Mouse (Mus musculus) midbrain, embryonic 14.5 days (tissue): ENCODE results near the gene B3gnt8. TPM values are rescaled to one million over a fixed set of nuclear protein-coding genes. Genes with fewer than 3 reads are reported as not detected.
"Not testable (repeated sequence)": the region's sequence is repeated elsewhere in the genome, so short reads cannot be mapped to it uniquely, and the experiment has no call there.

ENCODE experiments used
- ATAC-seq: fragments of 200-750 bp; cut with Nextera tagmentation; 2 replicates; pipeline ENCODE4 v1.8.0; 2017; ENCODE audit warnings: moderate number of reproducible peaks, moderate library complexity; ENCODE audit not compliant: low FRiP score, low TSS enrichment
- DNase-seq: peaks from one replicate; pipeline ENCODE4 v3.0.0-alpha.2; 2015
- H3K27ac ChIP-seq: fragments of 300-500 bp; sonication (generic); replicated peaks from 2 replicates; pipeline ENCODE4 v1.5.1; 2014; ENCODE audit warnings: mild to moderate bottlenecking, low read depth, low read length, moderate library complexity
- H3K27me3 ChIP-seq: fragments of 300-500 bp; sonication (generic); 2 replicates; pipeline ENCODE4 v1.6.1; 2014; ENCODE audit warnings: low read length, control low read depth, mixed read lengths; ENCODE audit not compliant: control insufficient read depth, insufficient read depth
- H3K36me3 ChIP-seq: fragments of 300-500 bp; sonication (generic); 2 replicates; pipeline ENCODE4 v1.6.1; 2014; ENCODE audit warnings: low read length, control low read depth; ENCODE audit not compliant: control insufficient read depth, insufficient read depth
- H3K4me1 ChIP-seq: fragments of 300-500 bp; sonication (generic); 2 replicates; pipeline ENCODE4 v1.6.1; 2014; ENCODE audit warnings: mild to moderate bottlenecking, antibody characterized with exemption, low read length, control low read depth; ENCODE audit not compliant: control insufficient read depth, insufficient read depth
- H3K4me2 ChIP-seq: fragments of 300-500 bp; sonication (generic); 2 replicates; pipeline ENCODE4 v1.6.1; 2014; ENCODE audit warnings: mild to moderate bottlenecking, low read length, moderate library complexity
- H3K4me3 ChIP-seq: fragments of 300-500 bp; sonication (generic); replicated peaks from 2 replicates; pipeline ENCODE4 v1.5.1; 2014; ENCODE audit warnings: low read depth, low read length
- H3K9ac ChIP-seq: fragments of 300-500 bp; sonication (generic); replicated peaks from 2 replicates; pipeline ENCODE4 v1.6.1; 2014; ENCODE audit warnings: mild to moderate bottlenecking, low read length, moderate library complexity
- H3K9me3 ChIP-seq: fragments of 300-500 bp; sonication (generic); 2 replicates; pipeline ENCODE4 v1.6.1; 2016; ENCODE audit warnings: low read length, control low read depth, mixed read lengths; ENCODE audit not compliant: control insufficient read depth
- WGBS: fragments of 180-500 bp; shearing (Covaris S2); extraction: QIAGEN DNeasy Blood & Tissue Kit; methylation state at CpG from one replicate; pipeline ENCODE4 v1.1.7; 2014; 5-methylcytosine and 5-hydroxymethylcytosine counted together
- polyA plus RNA-seq: library from polyadenylated mRNA; unstranded; fragments of >200 nt; fragmentation: Nextera tagmentation; extraction: Ambion mirVana; gene quantifications from 2 replicates; pipeline ENCODE4 v1.2.1, GENCODE M21; 2014

The B3gnt8 gene
- 0.30 and 0.50 TPM in 2 replicates for polyA plus RNA-seq

DNA sequence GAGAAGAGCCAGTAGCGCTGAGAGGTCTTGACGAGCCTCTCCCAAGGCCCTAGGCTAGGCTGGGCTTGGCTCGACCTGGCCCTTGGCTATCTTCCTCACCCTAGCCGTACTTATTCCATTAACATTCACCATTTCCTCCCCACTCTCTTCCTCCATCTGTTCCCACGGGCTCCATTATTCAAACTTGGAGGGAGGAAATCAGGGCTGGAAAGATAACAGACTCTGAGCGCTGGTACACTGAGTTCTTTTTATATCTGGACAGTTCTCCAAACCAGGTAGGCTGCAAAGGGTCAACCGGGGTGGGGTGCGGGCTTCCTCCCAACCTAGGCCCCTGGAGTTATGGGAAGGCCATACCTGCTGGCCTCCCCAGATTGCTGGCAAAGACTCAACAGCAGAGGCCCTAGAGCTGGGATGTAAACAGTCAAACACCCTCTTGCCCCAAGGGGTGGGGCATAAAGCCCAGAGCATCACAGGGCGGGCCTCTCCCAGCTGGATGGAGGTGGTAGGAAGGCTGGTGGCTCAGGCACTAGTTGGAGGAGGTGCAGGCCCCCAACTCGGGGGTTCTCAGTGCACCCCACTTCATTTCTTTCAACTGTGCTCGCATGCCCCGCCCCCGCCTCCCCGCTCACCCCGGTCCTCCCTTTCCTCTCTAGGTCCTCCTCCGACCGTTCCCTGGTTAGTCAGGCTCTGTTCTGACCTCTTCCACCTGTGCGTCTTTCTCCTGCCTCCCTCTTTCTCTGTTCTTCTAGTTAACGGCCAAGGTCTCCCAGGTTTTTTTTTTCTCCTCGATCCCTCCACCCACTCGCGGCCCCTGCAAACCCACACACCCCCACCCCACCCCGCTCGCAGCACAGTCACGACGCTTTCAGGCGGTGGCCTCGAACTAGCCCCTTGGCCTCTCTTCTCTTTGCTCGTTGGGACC, at the start of gene B3gnt8:
TSS of gene B3gnt8 (plus strand) at position 146 of the 922 bp plus-strand sequence.
- WGBS: 21% methylated on average over 29 of the region's 29 CpGs
- Histone ChIP-seq H3K27me3 (peaks cover 14% of the 10 kb centered on the region; the same call in 1 of the 2 replicates), H3K36me3 (peaks cover 52% of the 10 kb centered on the region), H3K27ac (no peak within 1 kb of the TSS), H3K4me1 (no peaks in the 10 kb centered on the region), H3K9me3 (no peaks in the 10 kb centered on the region), H3K9ac (no peak within 1 kb of the TSS), H3K4me3 (peak within 1 kb of the TSS; percentile 10; the same call in 1 of the 2 replicates), H3K4me2 (peak within 1 kb of the TSS; percentile 35)
- no peak for DNase-seq
- ATAC-seq: no peak

DNA sequence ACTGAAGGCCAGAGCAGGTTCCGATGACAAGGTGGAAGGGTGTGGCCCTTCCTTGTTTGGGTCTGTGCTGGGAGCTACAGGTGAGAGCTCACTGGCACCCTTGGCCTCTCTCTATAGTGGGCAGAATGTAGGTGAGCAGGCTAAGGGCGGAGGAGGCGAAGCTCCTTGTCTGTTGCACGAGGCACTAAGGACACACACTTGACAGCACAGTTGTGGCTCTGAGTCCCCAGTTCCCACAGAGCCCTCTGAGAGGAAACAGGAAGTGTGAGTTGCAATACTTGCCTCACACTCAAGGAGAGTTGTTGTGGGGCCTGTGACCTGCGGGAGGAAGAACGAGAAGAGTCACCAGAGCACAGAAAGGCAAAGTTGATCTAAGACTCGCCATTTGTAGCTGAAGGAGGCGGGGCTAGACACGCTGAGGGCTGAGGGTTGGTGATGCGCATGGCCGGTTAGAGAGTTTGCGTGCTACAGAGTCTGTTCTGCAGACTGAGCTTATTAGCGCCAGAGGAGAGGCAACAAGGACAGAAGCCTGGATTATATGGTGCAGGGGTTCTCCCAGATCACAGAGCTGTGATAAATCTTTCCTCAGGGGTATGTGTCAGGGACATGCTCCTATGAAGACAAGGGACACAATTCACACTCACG, 49.5 kb upstream of the B3gnt8 start:
- not testable (repeated sequence) for H3K4me1 ChIP-seq, H3K9ac ChIP-seq, ATAC-seq, H3K4me3 ChIP-seq, H3K27ac ChIP-seq, H3K36me3 ChIP-seq, H3K27me3 ChIP-seq, H3K9me3 ChIP-seq, H3K4me2 ChIP-seq, DNase-seq
- 59% methylated on average over 11 of the region's 14 CpGs for WGBS

DNA sequence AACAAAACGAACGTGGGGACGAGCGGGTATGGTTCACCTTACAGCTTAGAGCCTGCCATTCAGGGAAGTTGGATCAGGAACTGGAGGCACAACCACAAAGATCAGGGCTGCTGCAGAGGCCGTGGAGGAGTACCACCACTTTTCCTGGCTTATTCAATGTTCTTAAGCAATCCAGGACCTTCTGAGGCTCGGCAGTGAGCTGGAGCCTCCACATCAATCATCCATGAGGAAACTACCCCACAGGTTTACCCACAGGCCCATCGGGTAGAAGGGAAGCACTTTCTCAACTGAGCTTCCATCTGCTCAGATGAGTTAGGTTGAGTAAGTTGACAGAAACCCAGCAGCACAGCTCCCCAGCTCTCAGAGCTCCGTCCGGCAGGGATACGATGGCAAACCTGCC, 47.0 kb upstream of the B3gnt8 start:
- Histone ChIP-seq H3K36me3 (no peaks in the 10 kb centered on the region), H3K4me3 (no peak overlapping the region), H3K27ac (no peak overlapping the region), H3K4me2 (no peak overlapping the region), H3K9me3 (no peaks in the 10 kb centered on the region; the same call in 1 of the 2 replicates), H3K27me3 (no peaks in the 10 kb centered on the region), H3K9ac (no peak overlapping the region), H3K4me1 (no peaks in the 10 kb centered on the region)
- WGBS: 88% methylated on average over 10 of the region's 10 CpGs
- no peak for DNase-seq
- no peak for ATAC-seq

DNA sequence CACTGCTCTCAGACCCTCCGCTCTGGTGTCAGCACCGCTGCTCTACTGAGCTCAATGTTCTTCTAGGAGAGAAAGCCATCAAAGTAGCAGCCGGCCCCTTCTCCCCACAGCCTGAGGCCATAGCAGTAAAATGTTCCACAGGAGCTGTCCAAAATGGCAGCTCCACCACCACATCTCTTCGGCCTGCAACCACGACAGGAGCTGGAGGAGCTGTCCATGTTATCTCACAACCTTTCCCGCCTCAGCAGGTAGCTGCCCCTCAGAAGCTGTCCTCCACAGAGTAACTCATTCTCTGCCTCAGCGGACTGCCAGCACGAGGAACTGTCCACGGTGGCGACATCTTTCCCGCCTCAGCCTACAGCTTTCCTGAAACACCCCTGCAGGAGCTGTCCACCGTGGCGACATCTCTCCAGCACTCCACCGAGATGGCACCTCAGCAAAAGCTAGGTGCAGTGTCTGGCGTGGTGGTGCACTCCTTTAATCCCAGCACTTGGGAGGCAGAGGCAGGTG, 44.1 kb upstream of the B3gnt8 start:
- Histone ChIP-seq H3K9me3 (no peaks in the 10 kb centered on the region; the same call in 1 of the 2 replicates), H3K4me2 (no peak overlapping the region), H3K4me3 (no peak overlapping the region), H3K9ac (no peak overlapping the region), H3K36me3 (no peaks in the 10 kb centered on the region), H3K27ac (no peak overlapping the region), H3K4me1 (no peaks in the 10 kb centered on the region), H3K27me3 (no peaks in the 10 kb centered on the region)
- DNase-seq (no peak), ATAC-seq (no peak)
- WGBS: 90% methylated on average over 15 of the region's 15 CpGs

DNA sequence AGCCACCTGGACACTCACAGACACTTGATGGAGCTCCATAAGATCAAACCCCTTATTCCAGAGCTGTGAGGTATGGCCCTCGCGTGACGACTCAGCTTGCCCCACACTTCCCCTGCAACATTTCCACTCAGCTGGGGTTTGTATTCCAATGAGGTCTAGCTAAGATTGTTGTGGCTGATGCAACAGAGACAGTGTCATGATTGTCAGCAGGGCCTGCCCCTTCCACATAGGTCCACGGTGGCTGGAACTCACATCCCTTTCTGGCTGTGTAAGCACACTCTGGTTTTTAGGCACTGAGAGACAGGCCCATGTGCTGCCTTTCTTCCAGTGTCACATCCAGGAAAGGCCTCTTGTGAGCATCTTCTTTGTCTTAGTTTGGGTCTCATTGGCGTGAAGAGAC, 41.8 kb upstream of the B3gnt8 start:
- no peak overlapping the region for H3K27ac ChIP-seq
- no peak for ATAC-seq
- WGBS: 79% methylated on average over 5 of the region's 5 CpGs

DNA sequence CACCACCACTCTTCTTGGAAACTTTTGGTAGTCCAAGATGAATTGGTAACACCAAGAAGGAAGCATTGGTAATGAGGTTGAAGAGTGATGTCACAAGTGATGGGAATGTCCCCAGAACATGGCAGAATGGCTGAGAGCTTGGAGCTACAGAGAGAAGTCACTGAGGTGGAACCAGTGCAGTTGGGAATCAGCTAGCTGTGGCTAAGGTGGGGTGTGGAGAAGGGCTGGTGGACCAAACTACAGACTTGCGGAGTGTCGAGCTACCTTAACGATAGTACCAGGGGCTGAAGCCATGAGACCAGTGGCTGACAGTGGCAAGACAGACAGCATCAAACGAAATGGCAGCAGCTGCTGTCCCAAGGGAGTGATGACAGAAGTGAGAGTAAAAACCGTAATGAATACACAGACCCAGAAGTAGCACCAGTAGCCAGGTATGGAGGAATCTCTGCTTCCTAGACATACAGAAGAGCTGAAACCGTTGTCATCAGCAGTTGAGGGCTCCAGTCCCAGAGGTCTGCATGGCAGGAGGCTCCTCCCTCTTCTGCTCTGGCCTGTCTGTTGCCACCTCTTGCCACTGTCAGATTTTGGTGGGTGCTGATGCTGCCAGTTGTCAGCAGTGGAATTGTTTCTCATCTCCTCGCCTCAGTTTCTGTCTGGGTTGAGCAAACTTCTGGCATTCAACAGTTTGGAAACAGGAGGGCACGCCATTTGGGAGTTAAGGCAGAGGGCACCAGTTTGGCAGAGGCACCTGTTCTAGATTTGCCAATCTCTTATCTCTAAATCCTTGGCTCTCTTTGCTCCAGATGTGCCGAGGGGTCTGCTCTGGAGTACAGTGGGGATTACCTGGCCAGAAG, 40.9 kb upstream of the B3gnt8 start:
- ATAC-seq: no peak
- WGBS: 82% methylated on average over 9 of the region's 9 CpGs
- no peak overlapping the region for H3K4me2 ChIP-seq

More for the DNA sequence above, 41.8 kb upstream of the B3gnt8 start:
- H3K9ac ChIP-seq: no peak overlapping the region
- no peaks in the 10 kb centered on the region for H3K27me3 ChIP-seq
- H3K36me3 ChIP-seq: no peaks in the 10 kb centered on the region
- no peak for DNase-seq
- no peaks in the 10 kb centered on the region for H3K4me1 ChIP-seq
- H3K4me3 ChIP-seq: no peak overlapping the region
- no peak overlapping the region for H3K4me2 ChIP-seq
- no peaks in the 10 kb centered on the region; the same call in 1 of the 2 replicates for H3K9me3 ChIP-seq

DNA sequence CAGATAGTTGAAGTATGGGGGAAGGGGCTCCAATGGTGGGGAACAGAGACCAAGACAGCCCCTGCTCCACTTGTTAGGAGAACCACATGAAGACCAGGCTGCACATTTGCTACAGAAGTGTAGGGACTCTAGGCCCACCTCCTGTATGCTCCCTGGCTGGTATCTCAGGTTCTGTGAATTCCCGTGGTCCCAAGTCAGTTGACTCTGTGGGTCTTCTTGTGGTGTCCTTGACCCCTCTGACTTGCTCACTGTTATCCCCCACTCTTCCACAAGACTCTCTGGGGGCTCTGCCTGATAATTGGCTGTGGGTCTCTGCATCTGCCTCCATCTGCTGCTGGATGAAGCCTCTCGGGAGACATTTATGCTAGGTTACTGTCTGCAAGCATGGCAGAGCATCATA, 35.2 kb upstream of the B3gnt8 start:
- Histone ChIP-seq H3K9ac (no peak overlapping the region), H3K27me3 (no peaks in the 10 kb centered on the region), H3K27ac (no peak overlapping the region), H3K36me3 (no peaks in the 10 kb centered on the region), H3K9me3 (no peaks in the 10 kb centered on the region), H3K4me3 (no peak overlapping the region), H3K4me2 (no peak overlapping the region), H3K4me1 (no peaks in the 10 kb centered on the region)
- no peak for DNase-seq
- 90% methylated on average over 2 of the region's 2 CpGs for WGBS
- no peak for ATAC-seq

More for the DNA sequence above, 40.9 kb upstream of the B3gnt8 start:
- no peak overlapping the region for H3K27ac ChIP-seq
- H3K9ac ChIP-seq: no peak overlapping the region
- no peaks in the 10 kb centered on the region; the same call in 1 of the 2 replicates for H3K9me3 ChIP-seq
- no peak overlapping the region for H3K4me3 ChIP-seq
- no peaks in the 10 kb centered on the region for H3K36me3 ChIP-seq
- H3K4me1 ChIP-seq: no peaks in the 10 kb centered on the region
- DNase-seq: no peak
- H3K27me3 ChIP-seq: no peaks in the 10 kb centered on the region

DNA sequence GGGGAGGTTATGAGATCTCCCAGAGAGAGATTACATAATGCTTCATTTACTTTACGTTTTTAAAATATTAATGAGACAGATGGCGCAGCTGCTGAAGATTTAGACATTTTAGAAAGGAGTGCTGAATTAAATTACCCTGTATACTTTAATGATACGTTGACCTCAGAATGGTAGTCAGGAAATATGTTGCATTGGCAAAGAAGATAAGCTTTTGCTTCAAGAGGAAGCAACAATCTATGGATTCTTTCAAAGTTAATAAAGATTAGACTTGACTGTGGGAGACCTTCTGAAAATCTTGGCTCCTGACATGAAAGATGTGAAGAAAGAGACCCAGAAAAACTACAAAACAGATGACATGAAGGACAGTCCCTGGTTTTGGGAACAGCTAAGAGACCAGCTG, 32.6 kb upstream of the B3gnt8 start:
- DNase-seq (no peak), ATAC-seq (no peak)
- H3K4me2 ChIP-seq: no peak overlapping the region
- no peak overlapping the region for H3K27ac ChIP-seq
- H3K27me3 ChIP-seq: no peaks in the 10 kb centered on the region
- WGBS: 73% methylated on average over 3 of the region's 3 CpGs
- H3K9me3 ChIP-seq: no peaks in the 10 kb centered on the region
- no peaks in the 10 kb centered on the region for H3K4me1 ChIP-seq
- no peaks in the 10 kb centered on the region for H3K36me3 ChIP-seq
- H3K4me3 ChIP-seq: no peak overlapping the region
- H3K9ac ChIP-seq: no peak overlapping the region
